Mouse (Mus musculus) bone marrow, adult 2 months (tissue): ENCODE data around the gene Txndc5.

ENCODE experiments used
- CTCF ChIP-seq: fragments of 200-500 bp; IDR thresholded peaks from 2 replicates; pipeline ENCODE4 v1.5.1; 2011; ENCODE audit warnings: low read length, control low read depth; ENCODE audit not compliant: control insufficient read depth, insufficient read depth
- POLR2A ChIP-seq: fragments of 200-500 bp; IDR thresholded peaks from 2 replicates; pipeline ENCODE4 v1.6.1; 2011; ENCODE audit warnings: low read depth, mild to moderate bottlenecking, control low read depth, low read length, borderline replicate concordance; ENCODE audit not compliant: control insufficient read depth

- TF ChIP-seq POLR2A (no peak), CTCF (no peak)
These were observed 31.9 kb downstream of the Txndc5 start for GRCm38 (mm10) chr13:38496715-38497114.
